Mouse (Mus musculus) MEL (cell line): Measurements from ENCODE around the gene Sgk2. TPM values are rescaled to one million over a fixed set of nuclear protein-coding genes. Genes with fewer than 3 reads are reported as not detected.
A peak's percentile ranks its signal among the peaks of the same experiment; 100 is the strongest.
"Not testable (repeated sequence)": the region's sequence is repeated elsewhere in the genome, so short reads cannot be mapped to it uniquely, and the experiment has no call there.

Source experiments
- DNase-seq: peaks from one replicate; pipeline ENCODE4 v3.0.0; 2011; ENCODE audit warnings: low read depth, low spot score
- H3K27ac ChIP-seq: 2 replicates; pipeline ENCODE4 v1.5.1; 2012; ENCODE audit warnings: low read depth, mild to moderate bottlenecking, control low read depth, low read length, moderate library complexity; ENCODE audit not compliant: control insufficient read depth
- H3K27me3 ChIP-seq, 2 experiments: fragments of 150-350 bp in 1 of 2; sonication (generic) in 1 of 2; 2 replicates each; pipeline ENCODE4 v1.6.1; 2012; ENCODE audit warnings: low read length in 2 of 2, mild to moderate bottlenecking in 2 of 2, improper control_type of control experiment in 1 of 2, moderate library complexity in 1 of 2; ENCODE audit not compliant: insufficient read depth in 2 of 2, control insufficient read depth in 1 of 2
- H3K36me3 ChIP-seq, 2 experiments: 2 replicates each; pipeline ENCODE4 v1.6.1; 2012 to 2014; ENCODE audit warnings: low read length in 2 of 2, improper control_type of control experiment in 1 of 2, inconsistent platforms in 1 of 2, mild to moderate bottlenecking in 1 of 2; ENCODE audit not compliant: insufficient read depth in 2 of 2, control insufficient read depth in 1 of 2
- H3K4me1 ChIP-seq, 2 experiments: fragments of 150-350 bp in 1 of 2; sonication (generic) in 1 of 2; 2 replicates each; pipeline ENCODE4 v1.6.1; 2012; ENCODE audit warnings: low read length in 2 of 2, improper control_type of control experiment in 1 of 2, mild to moderate bottlenecking in 1 of 2; ENCODE audit not compliant: insufficient read depth in 2 of 2, control insufficient read depth in 1 of 2
- H3K4me3 ChIP-seq, 2 experiments: fragments of 150-350 bp in 1 of 2; sonication (generic) in 1 of 2; 2 replicates each; pipeline ENCODE4 v1.5.1; 2012; ENCODE audit warnings: low read depth in 2 of 2, low read length in 2 of 2, mild to moderate bottlenecking in 2 of 2, moderate library complexity in 2 of 2, control low read depth in 1 of 2, improper control_type of control experiment in 1 of 2; ENCODE audit not compliant: control insufficient read depth in 1 of 2, insufficient read depth in 1 of 2
- H3K79me2 ChIP-seq: 2 replicates; pipeline ENCODE4 v1.6.1; 2012; ENCODE audit warnings: mild to moderate bottlenecking, low read length, moderate library complexity; ENCODE audit not compliant: control insufficient read depth, poor library complexity, insufficient read depth
- H3K9ac ChIP-seq: 2 replicates; pipeline ENCODE4 v1.6.1; 2012; ENCODE audit warnings: low read depth, mild to moderate bottlenecking, control low read depth, low read length, moderate library complexity; ENCODE audit not compliant: control insufficient read depth, poor library complexity, severe bottlenecking
- H3K9me3 ChIP-seq: fragments of 150-350 bp; sonication (generic); replicated peaks from 2 replicates; pipeline ENCODE4 v1.6.1; 2012; ENCODE audit warnings: mild to moderate bottlenecking, low read length, improper control_type of control experiment, moderate library complexity; ENCODE audit not compliant: insufficient read depth
- CHD2 ChIP-seq: IDR thresholded peaks from 2 replicates; pipeline ENCODE4 v1.6.1; 2011; ENCODE audit warnings: low read length, improper control_type of control experiment
- CTCF ChIP-seq, 3 experiments: IDR thresholded peaks in 2 of 3; conservative IDR thresholded peaks in 1 of 3; 2 replicates each; pipeline ENCODE4 v1.5.1; 2011 to 2012; ENCODE audit warnings: low read length in 3 of 3, low read depth in 2 of 3, mild to moderate bottlenecking in 2 of 3, improper control_type of control experiment in 1 of 3, inconsistent platforms in 1 of 3, mixed read lengths in 1 of 3, moderate library complexity in 1 of 3; ENCODE audit not compliant: control insufficient read depth in 1 of 3, insufficient read depth in 1 of 3, poor library complexity in 1 of 3, severe bottlenecking in 1 of 3
- E2F4 ChIP-seq: IDR thresholded peaks from 2 replicates; pipeline ENCODE4 v1.6.1; 2011; ENCODE audit warnings: low read depth, low read length, improper control_type of control experiment, borderline replicate concordance
- ETS1 ChIP-seq: IDR thresholded peaks from 2 replicates; pipeline ENCODE4 v1.6.1; 2012; ENCODE audit warnings: low read depth, mild to moderate bottlenecking, inconsistent platforms, low read length, improper control_type of control experiment, moderate library complexity
- KAT2A ChIP-seq: conservative IDR thresholded peaks from 2 replicates; pipeline ENCODE4 v1.6.1; 2012; ENCODE audit warnings: low read depth, low read length, improper control_type of control experiment, inconsistent platforms
- MAZ ChIP-seq: IDR thresholded peaks from 2 replicates; pipeline ENCODE4 v1.6.1; 2012; ENCODE audit warnings: low read depth, mild to moderate bottlenecking, inconsistent platforms, low read length, improper control_type of control experiment
- MEF2A ChIP-seq: IDR thresholded peaks from 2 replicates; pipeline ENCODE4 v1.6.1; 2014; ENCODE audit warnings: low read depth, mild to moderate bottlenecking, inconsistent platforms, low read length, improper control_type of control experiment; ENCODE audit not compliant: poor library complexity, insufficient replicate concordance, severe bottlenecking; ENCODE audit errors: extremely low read depth
- MXI1 ChIP-seq: IDR thresholded peaks from 2 replicates; pipeline ENCODE4 v1.6.1; 2011; ENCODE audit warnings: mild to moderate bottlenecking, low read depth, low read length, improper control_type of control experiment
- MYB ChIP-seq: IDR thresholded peaks from 2 replicates; pipeline ENCODE4 v1.6.1; 2011; ENCODE audit warnings: mild to moderate bottlenecking, low read depth, low read length, improper control_type of control experiment
- MYC ChIP-seq: IDR thresholded peaks from 2 replicates; pipeline ENCODE4 v1.6.1; 2011; ENCODE audit warnings: low read depth, mild to moderate bottlenecking, low read length, improper control_type of control experiment, moderate library complexity
- NELFE ChIP-seq: IDR thresholded peaks from 2 replicates; pipeline ENCODE4 v1.6.1; 2011; ENCODE audit warnings: low read depth, low read length, improper control_type of control experiment
- POLR2A ChIP-seq, 2 experiments: IDR thresholded peaks; 2 replicates each; pipeline ENCODE4 v1.6.1; 2011 to 2012; ENCODE audit warnings: low read length in 2 of 2, mild to moderate bottlenecking in 2 of 2, control low read depth in 1 of 2, improper control_type of control experiment in 1 of 2, low read depth in 1 of 2, moderate library complexity in 1 of 2; ENCODE audit not compliant: control insufficient read depth in 1 of 2, insufficient read depth in 1 of 2, poor library complexity in 1 of 2
- POLR2AphosphoS2 ChIP-seq: IDR thresholded peaks from 2 replicates; pipeline ENCODE4 v1.6.1; 2011; ENCODE audit warnings: low read length, improper control_type of control experiment
- RAD21 ChIP-seq: IDR thresholded peaks from 2 replicates; pipeline ENCODE4 v1.6.1; 2011; ENCODE audit warnings: mild to moderate bottlenecking, low read depth, low read length, improper control_type of control experiment
- SIN3A ChIP-seq: IDR thresholded peaks from 2 replicates; pipeline ENCODE4 v1.6.1; 2012; ENCODE audit warnings: low read length, improper control_type of control experiment, inconsistent platforms
- TCF12 ChIP-seq: IDR thresholded peaks from 2 replicates; pipeline ENCODE4 v1.6.1; 2014; ENCODE audit warnings: low read depth, mild to moderate bottlenecking, inconsistent platforms, low read length, improper control_type of control experiment, moderate library complexity
- UBTF ChIP-seq: IDR thresholded peaks from 2 replicates; pipeline ENCODE4 v1.6.1; 2012; ENCODE audit warnings: low read depth, mild to moderate bottlenecking, inconsistent platforms, low read length, improper control_type of control experiment, moderate library complexity, borderline replicate concordance; ENCODE audit not compliant: insufficient read depth
- USF2 ChIP-seq, 2 experiments: IDR thresholded peaks; 2 replicates each; pipeline ENCODE4 v1.6.1; 2011 to 2012; ENCODE audit warnings: improper control_type of control experiment in 2 of 2, low read length in 2 of 2, borderline replicate concordance in 1 of 2, inconsistent platforms in 1 of 2, low read depth in 1 of 2, mild to moderate bottlenecking in 1 of 2; ENCODE audit not compliant: insufficient read depth in 1 of 2
- ZNF384 ChIP-seq: IDR thresholded peaks from 2 replicates; pipeline ENCODE4 v1.6.1; 2012; ENCODE audit warnings: low read depth, mild to moderate bottlenecking, inconsistent platforms, low read length, improper control_type of control experiment
- polyA plus RNA-seq, 2 experiments: library from polyadenylated mRNA; stranded (reverse) in 1 of 2; unstranded in 1 of 2; fragments of >175 nt in 1 of 2; fragments of >200 nt in 1 of 2; gene quantifications; 2 replicates each; pipeline versions ENCODE4 v1.2.1 to v1.2.4; 2012; ENCODE audit warnings: low replicate concordance in 2 of 2, low read depth in 1 of 2; ENCODE audit not compliant: insufficient read length in 2 of 2, insufficient read depth in 1 of 2, missing spikeins in 1 of 2
- total RNA-seq: library from RNA; depleted of rRNA; stranded (reverse); fragments of 300-350 nt; gene quantifications from 2 replicates; pipeline ENCODE4 v1.2.3, GENCODE M21; 2012

The Sgk2 gene
- total and polyA plus RNA-seq, 3 experiments = not detected

DNA sequence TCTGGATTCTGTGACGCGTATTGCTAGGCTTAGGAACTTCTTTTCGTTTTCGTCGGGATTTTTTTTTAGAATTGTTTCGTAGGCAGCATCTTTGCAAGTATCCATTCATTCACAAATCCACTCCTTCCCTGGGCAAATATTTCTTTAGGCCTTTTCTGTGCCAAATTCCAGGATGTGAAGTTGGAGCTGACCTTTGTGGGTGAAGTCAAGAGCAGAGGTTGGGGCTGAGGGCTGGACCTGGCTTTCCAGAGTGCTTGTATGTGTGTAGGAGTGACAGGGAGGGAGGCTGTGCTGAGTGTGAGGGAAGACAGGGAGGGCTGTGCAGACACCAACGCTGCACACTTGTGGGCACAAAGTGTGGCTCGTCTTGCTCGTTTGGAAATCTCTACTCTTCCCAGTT, 69.5 kb downstream of the Sgk2 start:
- H3K36me3 ChIP-seq = peaks cover 0 to 27% of the 10 kb centered on the region in 2 experiments; a peak in 2 of 4 replicates
- no peaks in the 10 kb centered on the region for H3K27me3 ChIP-seq
- DNase-seq = no peak
- no peaks in the 10 kb centered on the region for H3K9me3 ChIP-seq
- H3K27ac ChIP-seq = no peak overlapping the region
- TF ChIP-seq E2F4 = no peak
- TF ChIP-seq MEF2A = no peak
- no peak for TF ChIP-seq ZNF384
- TF ChIP-seq POLR2A (IDR thresholded peaks at IDR 0.05; ENCODE audit: control insufficient read depth in 1 of 2, insufficient read depth in 1 of 2, low read depth in 1 of 2, low read length in 2 of 2, poor library complexity in 1 of 2) = no peak; a peak in 1 of 4 replicates
- no peak for TF ChIP-seq MYB
- no peak for TF ChIP-seq MAZ
- no peak for TF ChIP-seq NELFE
- no peak for TF ChIP-seq CHD2
- peaks cover 3 to 22% of the 10 kb centered on the region in 2 experiments; a peak in 3 of 4 replicates for H3K4me1 ChIP-seq
- peak overlapping the region; percentile 93; the same call in 1 of the 2 replicates for H3K9ac ChIP-seq
- peaks cover 50% of the 10 kb centered on the region for H3K79me2 ChIP-seq
- H3K4me3 ChIP-seq = no peak overlapping the region

DNA sequence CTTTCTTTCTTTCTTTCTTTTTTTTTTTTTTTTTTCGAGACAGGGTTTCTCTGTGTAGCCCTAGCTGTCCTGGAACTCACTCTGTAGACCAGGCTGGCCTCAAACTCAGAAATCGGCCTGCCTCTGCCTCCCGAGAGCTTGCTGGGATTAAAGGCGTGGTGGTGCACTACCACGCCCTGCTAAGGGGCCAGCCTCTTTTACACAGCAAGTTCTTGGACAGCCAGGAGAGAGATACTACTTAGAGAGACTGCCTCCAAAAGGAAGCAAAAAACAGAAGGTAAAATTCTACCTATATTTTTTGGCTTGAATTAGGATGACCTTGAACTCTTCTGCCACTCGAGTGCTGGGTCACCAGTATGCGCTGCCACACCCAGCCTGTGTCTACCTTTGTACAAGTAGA, 71.9 kb downstream of the Sgk2 start:
- not testable (repeated sequence) for H3K9me3 ChIP-seq, H3K27ac ChIP-seq, DNase-seq, H3K27me3 ChIP-seq, H3K9ac ChIP-seq, H3K4me3 ChIP-seq
- Histone ChIP-seq H3K79me2 (peaks cover 50% of the 10 kb centered on the region), H3K4me1 (peaks cover 3 to 19% of the 10 kb centered on the region in 2 experiments; a peak in 3 of 4 replicates), H3K36me3 (peaks cover 12 to 26% of the 10 kb centered on the region in 2 experiments; a peak in 3 of 4 replicates)

- no peak for TF ChIP-seq E2F4
- no peak for TF ChIP-seq ETS1
- no peak for TF ChIP-seq USF2 (IDR thresholded peaks at IDR 0.05; ENCODE audit: borderline replicate concordance in 1 of 2, insufficient read depth in 1 of 2, low read depth in 1 of 2, low read length in 2 of 2)
- no peak for TF ChIP-seq MAZ
- no peak for TF ChIP-seq MEF2A
- TF ChIP-seq POLR2AphosphoS2 = no peak
- TF ChIP-seq MYC = no peak
- no peak for TF ChIP-seq CTCF (IDR thresholded peaks at IDR 0.05 in 2 of 3, conservative IDR thresholded peaks at IDR 0.05 in 1 of 3; ENCODE audit: control insufficient read depth in 1 of 3, insufficient read depth in 1 of 3, low read depth in 2 of 3, low read length in 3 of 3, poor library complexity in 1 of 3, severe bottlenecking in 1 of 3)
- no peak for TF ChIP-seq RAD21
- TF ChIP-seq TCF12 = no peak
- TF ChIP-seq KAT2A = no peak
- no peak for TF ChIP-seq MXI1
- no peak for TF ChIP-seq ZNF384
- no peak for TF ChIP-seq SIN3A
- TF ChIP-seq UBTF = no peak
- Histone ChIP-seq H3K79me2 (peaks cover 38% of the 10 kb centered on the region), H3K9me3 (no peaks in the 10 kb centered on the region), H3K4me3 (no peak overlapping the region), H3K4me1 (peaks cover 3 to 18% of the 10 kb centered on the region in 2 experiments; a peak in 3 of 4 replicates), H3K27me3 (no peaks in the 10 kb centered on the region), H3K36me3 (peaks cover 16 to 26% of the 10 kb centered on the region in 2 experiments), H3K27ac (no peak overlapping the region), H3K9ac (no peak overlapping the region; the same call in 1 of the 2 replicates)
- DNase-seq = peak; percentile 18
Observed at GRCm38 (mm10) chr2:163060630-163061029, 73.5 kb downstream of the Sgk2 start.
